Mouse (Mus musculus) frontal cortex, postnatal 14 days (tissue): ENCODE measurements at regions not wholly inside any gene's neighbourhood (a gene's known extent, or its start where the extent isn't known, plus 50 kb on each side); places are given as distances from the start of the nearest gene placed in this dataset.

Experiments
- DNase-seq, 2 experiments: peaks; one replicate each; pipeline ENCODE4 v3.0.0; 2022; ENCODE audit warnings: low spot score in 2 of 2

GRCm38 (mm10) chr1:88575917-88576669 is 66.2 kb upstream of the Glrp1 start:
- DNase-seq = peak in 1 of 2 experiments; percentile 14

- no peak for DNase-seq
These were observed 65.4 kb upstream of the Glrp1 start for GRCm38 (mm10) chr1:88575291-88575690.

- no peak for DNase-seq
These were observed 62.3 kb upstream of the Glrp1 start for GRCm38 (mm10) chr1:88572161-88572560.

- no peak for DNase-seq
These were observed 58.7 kb upstream of the Glrp1 start for GRCm38 (mm10) chr1:88568447-88569053.

DNA sequence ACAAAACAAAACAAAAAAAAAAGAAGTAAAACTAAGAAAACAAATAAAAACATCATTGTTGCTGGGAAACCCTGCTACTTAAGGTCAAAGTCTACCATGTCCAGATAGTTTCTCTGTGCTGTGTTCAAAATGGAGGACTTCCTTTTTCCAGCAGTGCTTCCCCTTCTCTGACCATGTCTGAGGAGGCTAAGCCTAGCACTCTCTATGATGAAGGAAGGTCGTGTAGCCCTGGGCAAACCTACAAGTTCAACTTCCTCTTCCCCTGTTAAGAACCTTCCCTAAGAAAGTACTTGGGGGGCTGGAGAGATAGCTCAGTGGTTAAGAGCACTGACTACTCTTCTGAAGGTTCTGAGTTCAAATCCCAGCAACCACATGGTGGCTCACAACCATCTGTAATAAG is 57.3 kb upstream of the Glrp1 start:
- no peak for DNase-seq

DNA sequence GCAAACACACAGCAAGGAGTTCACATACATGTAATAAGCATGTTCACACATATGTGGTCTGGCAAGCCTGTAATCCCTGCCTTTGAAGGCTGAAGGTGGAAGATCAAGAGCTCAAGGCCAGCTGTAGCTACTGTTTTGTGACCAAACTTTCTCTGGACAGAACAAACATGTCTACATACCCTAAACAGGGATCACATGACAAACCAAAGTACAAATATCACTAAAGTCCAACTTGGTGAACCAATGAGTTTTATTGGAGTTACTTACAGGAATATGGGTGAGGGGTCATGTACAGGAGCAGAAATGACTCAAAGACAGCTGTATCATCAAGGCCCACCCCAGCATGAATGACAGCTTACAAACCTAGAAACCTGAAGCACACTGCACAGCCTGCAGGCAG is 56.6 kb upstream of the Glrp1 start:
- no peak for DNase-seq

GRCm38 (mm10) chr1:88564825-88565224 is 55.0 kb upstream of the Glrp1 start:
- no peak for DNase-seq

- peak; percentile 65 to 74 for DNase-seq
These were observed 52.5 kb upstream of the Glrp1 start for GRCm38 (mm10) chr1:88562361-88562760.

DNA sequence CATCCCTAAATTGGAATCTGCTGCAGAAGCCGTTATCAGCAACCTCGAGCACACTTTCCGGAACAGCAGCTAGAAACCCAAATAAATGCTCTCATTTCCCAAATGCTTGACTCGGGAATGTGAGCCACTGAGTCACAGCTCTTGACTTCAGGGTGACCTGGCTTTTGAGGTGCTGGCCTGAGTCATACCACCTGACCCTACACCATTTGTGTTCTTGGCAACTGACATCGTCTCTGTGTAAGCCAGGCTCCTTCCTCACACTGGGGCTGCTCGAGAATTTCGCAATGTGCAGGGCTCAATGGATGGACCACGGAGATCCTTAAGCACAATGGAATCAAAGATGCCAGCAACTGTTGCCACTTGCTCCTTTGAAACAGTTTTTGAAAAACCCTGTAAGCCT is 50.9 kb upstream of the Glrp1 start:
- DNase-seq = no peak
